Mouse (Mus musculus) midbrain, embryonic 13.5 days (tissue): ENCODE measurements around the gene Rab3b. TPM values are rescaled to one million over a fixed set of nuclear protein-coding genes. Genes with fewer than 3 reads are reported as not detected.

Source experiments
- polyA plus RNA-seq: library from polyadenylated mRNA; unstranded; fragments of >200 nt; fragmentation: Nextera tagmentation; extraction: Ambion mirVana; gene quantifications from 2 replicates; pipeline ENCODE4 v1.2.1, GENCODE M21; 2015

The Rab3b gene
- polyA plus RNA-seq, 1 experiment from 2014 or later: 69.7 TPM

Other genes with a start within 250 kb of the Rab3b start
- gene 3110021N24Rik, start 159.4 kb upstream of the Rab3b start, polyA plus RNA-seq: 1.2 and 1.7 TPM in 2 replicates
- gene Zfyve9, start 98.3 kb upstream of the Rab3b start, polyA plus RNA-seq: 5.6 and 6.1 TPM in 2 replicates
- 256 and 274 TPM in 2 replicates for gene Btf3l4, start 45.4 kb upstream of the Rab3b start, polyA plus RNA-seq
- gene Txndc12, start 44.5 kb upstream of the Rab3b start, polyA plus RNA-seq: 79.6 and 80.6 TPM in 2 replicates
- gene Kti12, start 31.3 kb upstream of the Rab3b start, polyA plus RNA-seq: 30.6 and 30.9 TPM in 2 replicates
- gene A730015C16Rik, start 30.4 kb upstream of the Rab3b start, polyA plus RNA-seq: 2.5 and 2.6 TPM in 2 replicates
- 85.2 and 89.7 TPM in 2 replicates for gene Nrd1, start 121.6 kb downstream of the Rab3b start, polyA plus RNA-seq